Mouse (Mus musculus) CD8-positive naive resting alpha-beta T cell, adult 2 months (primary cell): Measurements from ENCODE around the gene Rgs16.
A peak's percentile ranks its signal among the peaks of the same experiment; 100 is the strongest.
"Not testable (repeated sequence)": the region's sequence is repeated elsewhere in the genome, so short reads cannot be mapped to it uniquely, and the experiment has no call there.

Experiments
- DNase-seq, 2 experiments: peaks; one replicate each; pipeline ENCODE4 v3.0.0; 2022; ENCODE audit warnings: low read depth in 2 of 2, low spot score in 2 of 2

The Rgs16 gene

DNA sequence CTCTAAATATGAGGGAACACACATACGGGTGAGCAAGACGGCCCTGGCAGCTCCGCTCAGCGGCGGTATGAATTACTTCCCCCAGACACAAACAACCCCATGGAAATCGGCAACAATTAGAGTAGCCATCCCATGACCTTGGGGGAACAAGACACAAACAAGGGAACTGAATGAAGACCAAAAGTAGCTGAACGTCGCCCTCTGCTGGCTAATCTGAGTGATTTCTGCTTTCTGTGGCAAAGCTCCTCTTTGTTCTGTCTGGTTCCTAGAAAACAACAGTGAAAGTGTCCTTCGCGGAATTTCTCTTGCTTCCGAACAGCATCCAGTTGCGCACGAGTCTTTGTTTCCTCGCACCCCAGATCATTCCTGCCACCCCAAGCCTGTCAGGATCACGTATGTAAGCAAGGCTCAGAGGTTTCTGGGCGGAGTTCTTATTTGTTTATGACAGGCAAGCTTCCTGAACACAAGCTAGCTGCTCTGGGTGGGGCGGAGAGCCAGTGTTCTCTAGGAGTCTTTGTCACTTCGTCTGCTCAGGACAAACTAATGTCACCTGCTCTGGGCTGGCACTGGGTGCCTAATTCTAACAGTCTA is 9.2 kb downstream of the Rgs16 start, which contains the start of gene Rnasel:
TSS of gene Rnasel (plus strand) at position 216 of the 591 bp plus-strand sequence.
- DNase-seq, result peak; percentile 65 to 76

DNA sequence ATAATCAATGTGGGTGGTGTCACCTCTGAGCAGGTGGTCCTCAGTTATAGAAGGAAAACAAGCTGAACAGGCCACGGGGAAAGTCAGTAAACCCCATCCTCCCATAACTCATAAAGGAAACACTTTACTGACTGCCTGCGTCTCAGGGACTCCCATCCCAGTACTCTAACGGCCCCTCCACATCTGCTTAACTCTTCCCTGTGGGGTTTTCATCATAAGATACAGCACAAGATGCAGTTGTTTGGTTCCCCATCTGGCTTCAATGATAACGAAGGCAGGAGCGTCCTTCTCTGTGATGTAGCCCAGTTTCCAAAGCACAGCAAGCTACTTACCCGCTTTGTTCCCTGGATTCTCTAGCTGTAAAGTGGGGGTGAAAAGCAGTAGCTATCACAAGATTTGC is 9.9 kb downstream of the Rgs16 start:
- no peak for DNase-seq

GRCm38 (mm10) chr1:153751763-153752301 is 11.7 kb downstream of the Rgs16 start:
- DNase-seq, result peak; percentile 59 to 66

- DNase-seq, result no peak
Measured at GRCm38 (mm10) chr1:153752521-153752920, 12.4 kb downstream of the Rgs16 start.

DNA sequence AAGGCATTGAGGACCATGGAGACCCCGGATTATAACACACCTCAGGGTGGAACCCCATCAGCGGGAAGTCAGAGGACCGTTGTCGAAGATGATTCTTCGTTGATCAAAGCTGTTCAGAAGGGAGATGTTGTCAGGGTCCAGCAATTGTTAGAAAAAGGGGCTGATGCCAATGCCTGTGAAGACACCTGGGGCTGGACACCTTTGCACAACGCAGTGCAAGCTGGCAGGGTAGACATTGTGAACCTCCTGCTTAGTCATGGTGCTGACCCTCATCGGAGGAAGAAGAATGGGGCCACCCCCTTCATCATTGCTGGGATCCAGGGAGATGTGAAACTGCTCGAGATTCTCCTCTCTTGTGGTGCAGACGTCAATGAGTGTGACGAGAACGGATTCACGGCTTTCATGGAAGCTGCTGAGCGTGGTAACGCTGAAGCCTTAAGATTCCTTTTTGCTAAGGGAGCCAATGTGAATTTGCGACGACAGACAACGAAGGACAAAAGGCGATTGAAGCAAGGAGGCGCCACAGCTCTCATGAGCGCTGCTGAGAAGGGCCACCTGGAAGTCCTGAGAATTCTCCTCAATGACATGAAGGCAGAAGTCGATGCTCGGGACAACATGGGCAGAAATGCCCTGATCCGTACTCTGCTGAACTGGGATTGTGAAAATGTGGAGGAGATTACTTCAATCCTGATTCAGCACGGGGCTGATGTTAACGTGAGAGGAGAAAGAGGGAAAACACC is 13.7 kb downstream of the Rgs16 start:
- DNase-seq, result no peak

- no peak for DNase-seq
Measured at GRCm38 (mm10) chr1:153764136-153764535, 24.0 kb downstream of the Rgs16 start.

DNA sequence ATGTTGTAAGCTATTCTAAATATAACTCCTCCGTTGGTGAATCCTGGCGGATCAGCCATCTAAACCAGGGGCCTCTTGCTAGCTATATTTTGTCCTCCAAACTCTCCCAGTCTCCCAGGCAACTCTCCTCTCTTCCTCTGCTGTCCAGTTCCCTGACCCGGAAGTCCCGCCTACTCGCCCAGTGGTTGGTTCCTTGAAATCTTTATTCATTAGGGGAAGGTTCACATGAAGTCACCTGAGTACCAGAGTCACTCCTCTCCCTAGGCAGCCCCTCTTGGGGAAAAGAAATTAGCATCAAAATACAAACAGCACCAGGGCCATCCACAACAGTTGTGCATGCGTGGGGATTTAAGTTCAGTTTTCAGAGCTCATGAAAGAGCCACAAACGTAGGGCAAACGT is 26.1 kb downstream of the Rgs16 start:
- no peak for DNase-seq

DNA sequence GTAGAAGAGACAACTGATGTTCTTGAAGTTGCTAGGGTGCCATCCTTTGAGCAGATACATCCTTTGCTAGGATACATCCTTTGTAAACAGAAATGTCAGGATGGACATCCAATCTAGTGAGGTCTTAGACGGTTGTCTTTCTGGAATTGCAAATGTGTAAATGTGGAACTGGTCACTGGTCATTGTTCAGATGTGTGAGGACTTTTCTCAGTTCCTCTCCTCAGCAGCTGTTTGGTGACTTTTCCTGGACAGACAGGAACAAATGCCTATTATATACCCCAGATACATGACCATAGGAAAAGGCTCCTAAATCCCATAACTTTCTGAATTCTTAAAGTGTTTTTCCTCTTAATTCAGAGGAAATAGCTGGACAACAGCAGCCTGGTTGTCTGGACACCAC is 27.1 kb downstream of the Rgs16 start:
- no peak for DNase-seq

DNA sequence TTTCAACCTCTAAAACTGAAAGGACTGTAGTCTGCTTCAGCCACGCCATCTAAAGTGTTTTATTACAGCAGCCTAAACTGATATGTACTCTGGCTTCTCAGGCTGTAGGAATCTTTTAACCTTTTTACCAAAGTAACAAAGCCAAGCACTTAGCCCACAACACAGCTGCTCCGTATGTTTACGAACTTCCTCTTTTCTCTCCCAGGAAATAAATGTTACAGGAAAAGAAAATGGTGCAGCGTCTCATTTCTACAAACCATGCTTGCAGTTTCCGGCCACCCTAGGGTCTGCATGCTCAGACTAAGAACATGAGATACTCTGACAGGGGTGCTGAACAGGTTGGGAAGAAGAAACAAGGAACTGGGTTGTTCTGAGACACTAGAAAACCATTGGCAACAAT is 28.3 kb downstream of the Rgs16 start:
- no peak for DNase-seq

- DNase-seq, result not testable (repeated sequence)
Measured at GRCm38 (mm10) chr1:153769571-153769970, 29.4 kb downstream of the Rgs16 start.

GRCm38 (mm10) chr1:153769998-153770775 is 30.0 kb downstream of the Rgs16 start:
- no peak for DNase-seq

DNA sequence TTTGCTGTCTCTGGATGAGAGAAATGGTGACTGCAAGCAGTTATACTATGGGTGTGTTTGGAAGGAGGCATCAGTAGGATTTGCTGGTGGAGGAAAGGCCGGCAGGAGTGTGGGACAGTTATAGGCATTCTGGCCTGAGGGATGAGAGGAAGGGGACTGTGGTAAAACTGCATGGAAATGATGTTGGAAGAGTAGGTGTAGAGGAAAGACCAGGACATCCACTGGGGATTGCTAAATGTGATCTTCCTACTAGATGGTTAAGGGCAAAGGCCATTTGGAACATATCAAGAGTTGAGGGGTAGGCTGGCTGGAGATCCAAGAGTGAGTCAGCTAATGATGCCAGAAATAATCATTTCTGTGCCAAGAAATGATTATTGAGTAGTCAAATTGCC is 30.6 kb downstream of the Rgs16 start:
- DNase-seq, result no peak

DNA sequence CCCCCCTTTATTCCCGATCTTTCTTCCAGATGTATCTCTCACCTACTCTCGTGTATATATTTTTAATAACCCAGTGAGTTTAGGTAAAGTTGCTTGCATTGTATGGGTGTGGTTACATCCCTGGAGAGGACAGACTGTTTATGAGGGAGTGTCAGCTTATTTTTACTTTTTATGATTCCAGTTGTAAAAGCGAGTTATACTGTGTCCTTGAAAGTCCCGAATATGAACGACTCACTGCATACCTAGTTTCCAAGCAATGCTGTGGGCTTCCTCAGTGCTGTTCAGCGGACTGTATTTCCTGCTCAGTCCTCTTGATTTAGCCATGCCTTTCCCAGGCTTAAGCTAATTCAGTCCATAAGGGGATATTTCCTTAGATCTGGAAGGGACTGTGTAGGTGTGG is 35.0 kb downstream of the Rgs16 start:
- DNase-seq, result no peak

DNA sequence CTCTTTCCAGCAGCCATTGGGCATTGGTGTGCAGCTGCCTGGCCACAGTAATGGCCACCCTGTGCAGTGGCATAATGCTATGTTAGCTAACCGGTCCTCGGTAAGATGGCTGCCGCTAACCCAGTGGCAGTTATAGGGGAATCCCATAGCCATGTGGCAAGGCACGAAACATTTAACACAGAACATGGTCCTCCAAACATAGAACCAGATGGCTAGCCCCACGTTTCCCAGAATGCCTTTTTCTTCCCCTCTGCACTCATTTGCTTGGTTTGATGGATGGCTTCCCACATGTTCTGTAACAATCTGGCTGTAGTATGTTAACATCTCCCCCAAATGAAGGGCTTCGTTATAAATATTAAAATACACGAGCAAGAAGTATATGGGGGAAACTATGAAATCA is 36.1 kb downstream of the Rgs16 start:
- DNase-seq, result no peak

- DNase-seq, result no peak
Measured at GRCm38 (mm10) chr1:153778205-153778604, 38.1 kb downstream of the Rgs16 start.

- DNase-seq, result no peak
Measured at GRCm38 (mm10) chr1:153783339-153783738, 43.2 kb downstream of the Rgs16 start.

DNA sequence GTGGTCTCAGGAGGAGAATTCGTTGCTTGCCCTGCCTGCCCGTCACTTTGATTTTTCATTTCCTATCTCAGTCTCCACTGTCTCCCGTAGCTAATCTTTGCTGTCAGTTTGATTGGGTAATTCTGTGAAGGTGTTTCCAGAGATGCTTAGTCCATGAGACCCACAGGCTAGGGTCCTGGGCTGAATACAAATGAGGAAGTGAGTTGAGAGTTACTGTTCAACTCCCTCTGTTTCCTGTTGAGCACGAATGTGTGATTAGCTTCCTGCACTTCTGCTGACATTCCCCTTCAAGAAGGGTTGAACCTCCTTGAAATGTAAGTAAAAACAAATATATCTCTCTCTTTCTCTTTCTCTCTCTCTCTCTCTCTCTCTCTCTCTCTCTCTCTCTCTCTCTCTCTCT is 45.5 kb downstream of the Rgs16 start:
- no peak for DNase-seq

DNA sequence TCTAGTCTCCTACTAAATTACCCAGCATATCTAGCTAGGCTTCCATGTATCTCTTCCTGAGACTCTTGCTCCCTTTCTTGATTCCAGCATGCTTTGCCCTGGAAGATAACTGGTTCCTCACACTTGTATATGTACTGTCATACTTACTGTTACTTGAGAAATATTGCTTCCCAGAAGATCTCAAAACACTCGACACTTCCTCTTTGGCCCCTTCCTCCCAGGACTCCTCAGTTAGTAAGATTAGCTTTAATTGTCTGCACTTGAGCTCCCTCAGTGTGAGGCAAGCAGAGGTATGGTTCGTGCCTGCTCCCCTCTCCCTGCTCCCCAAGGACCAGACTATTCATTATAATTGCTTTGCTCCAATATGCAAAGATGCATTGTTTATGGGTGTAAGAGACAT is 50.6 kb downstream of the Rgs16 start:
- no peak for DNase-seq

DNA sequence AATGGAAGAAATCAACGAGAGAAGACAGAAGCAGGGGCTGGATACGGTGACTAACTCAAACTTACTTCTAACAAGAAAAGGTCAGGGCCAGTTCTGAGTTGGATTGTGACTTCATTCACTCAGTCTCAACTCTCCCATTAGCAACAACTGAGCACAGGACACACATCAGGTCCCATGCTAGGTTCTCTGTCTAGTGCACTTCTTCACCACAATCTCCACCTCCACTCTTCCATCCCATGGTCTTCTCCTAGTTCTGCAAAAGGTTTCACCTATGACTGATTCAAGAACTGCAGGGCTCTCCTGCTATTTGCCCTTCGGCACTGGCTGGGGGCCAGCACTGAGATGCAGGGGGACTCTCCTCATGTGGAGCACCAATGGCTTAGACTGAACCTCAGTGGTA is 54.1 kb downstream of the Rgs16 start:
- DNase-seq, result no peak
